Mouse (Mus musculus): ENCODE results near the gene Zbtb37. TPM values are rescaled to one million over a fixed set of nuclear protein-coding genes. Genes with fewer than 3 reads are reported as not detected.

The Zbtb37 gene
- polyA plus RNA-seq, 1 experiment from 2014 or later: 13.9 TPM

Other genes with a start within 250 kb of the Zbtb37 start
- 28.3 and 30.3 TPM in 2 replicates for gene Rabgap1l, start 241.6 kb downstream of the Zbtb37 start, polyA plus RNA-seq (2015; fragmentation: Nextera tagmentation; extraction: Ambion mirVana)
- gene Rc3h1, start 128.4 kb downstream of the Zbtb37 start, polyA plus RNA-seq (2015; fragmentation: Nextera tagmentation; extraction: Ambion mirVana): 7.2 and 8.4 TPM in 2 replicates
- gene Serpinc1, start 56.3 kb downstream of the Zbtb37 start, polyA plus RNA-seq (2015; fragmentation: Nextera tagmentation; extraction: Ambion mirVana): 2.8 and 3.6 TPM in 2 replicates
- 24.0 and 26.1 TPM in 2 replicates for gene Dars2, start 35.8 kb upstream of the Zbtb37 start, polyA plus RNA-seq (2015; fragmentation: Nextera tagmentation; extraction: Ambion mirVana)
- gene Cenpl, start 35.9 kb upstream of the Zbtb37 start, polyA plus RNA-seq (2015; fragmentation: Nextera tagmentation; extraction: Ambion mirVana): 9.8 and 12.4 TPM in 2 replicates
- gene Klhl20, start 96.7 kb upstream of the Zbtb37 start, polyA plus RNA-seq (2015; fragmentation: Nextera tagmentation; extraction: Ambion mirVana): 16.0 and 18.9 TPM in 2 replicates
- 23.6 and 27.7 TPM in 2 replicates for gene Ankrd45, start 107.8 kb upstream of the Zbtb37 start, polyA plus RNA-seq (2015; fragmentation: Nextera tagmentation; extraction: Ambion mirVana)
- 0.83 and 1.1 TPM in 2 replicates for gene Tex50, start 124.5 kb upstream of the Zbtb37 start, polyA plus RNA-seq (2015; fragmentation: Nextera tagmentation; extraction: Ambion mirVana)
- 170 and 181 TPM in 2 replicates for gene Prdx6, start 216.4 kb upstream of the Zbtb37 start, polyA plus RNA-seq (2015; fragmentation: Nextera tagmentation; extraction: Ambion mirVana)